Mouse (Mus musculus) spleen, adult 2 months (tissue): ENCODE results near the gene Impdh1. TPM values are rescaled to one million over a fixed set of nuclear protein-coding genes. Genes with fewer than 3 reads are reported as not detected.

ENCODE experiments used
- DNase-seq, 2 experiments: peaks; one replicate each; pipeline versions ENCODE4 v3.0.0 to v3.0.0-alpha.2; 2012 to 2021; ENCODE audit warnings: low spot score in 2 of 2, low read depth in 1 of 2
- H3K27ac ChIP-seq: fragments of 200-500 bp; 2 replicates; pipeline ENCODE4 v1.5.1; 2012; ENCODE audit warnings: low read length, inconsistent platforms; ENCODE audit not compliant: insufficient read depth
- H3K27me3 ChIP-seq: fragments of 200-500 bp; 2 replicates; pipeline ENCODE4 v1.6.1; 2012; ENCODE audit warnings: mild to moderate bottlenecking, moderate library complexity, low read length, inconsistent platforms; ENCODE audit not compliant: control insufficient read depth, insufficient read depth
- H3K36me3 ChIP-seq: fragments of 200-500 bp; 2 replicates; pipeline ENCODE4 v1.6.1; 2012; ENCODE audit warnings: mild to moderate bottlenecking, low read length, inconsistent platforms; ENCODE audit not compliant: control insufficient read depth, insufficient read depth
- H3K4me1 ChIP-seq: fragments of 200-500 bp; 2 replicates; pipeline ENCODE4 v1.6.1; 2011; ENCODE audit warnings: inconsistent platforms; ENCODE audit not compliant: control insufficient read depth, insufficient read depth, insufficient read length
- H3K4me3 ChIP-seq: fragments of 200-500 bp; 2 replicates; pipeline ENCODE4 v1.5.1; 2011; ENCODE audit warnings: mild to moderate bottlenecking, inconsistent platforms; ENCODE audit not compliant: insufficient read depth, insufficient read length; ENCODE audit errors: extremely low read depth
- CTCF ChIP-seq: fragments of 200-500 bp; IDR thresholded peaks from 2 replicates; pipeline ENCODE4 v1.5.1; 2011; ENCODE audit warnings: mild to moderate bottlenecking, inconsistent platforms; ENCODE audit not compliant: insufficient read depth, insufficient read length, insufficient replicate concordance; ENCODE audit errors: extremely low read depth
- POLR2A ChIP-seq: fragments of 200-500 bp; IDR thresholded peaks from 2 replicates; pipeline ENCODE4 v1.6.1; 2011; ENCODE audit warnings: low read depth, low read length, inconsistent platforms
- WGBS: fragments of 180-500 bp; shearing (Covaris S2); methylation state at CpG from one replicate; pipeline ENCODE4 v1.1.7; 2018; 5-methylcytosine and 5-hydroxymethylcytosine counted together
- polyA plus RNA-seq: library from polyadenylated mRNA; depleted of rRNA; stranded (reverse); fragments of >200 nt; gene quantifications from 2 replicates; pipeline ENCODE4 v1.2.3, GENCODE M21; 2012; rRNA removed

Impdh1 gene
- polyA plus RNA-seq, result 40.7 and 46.7 TPM in 2 replicates

DNA sequence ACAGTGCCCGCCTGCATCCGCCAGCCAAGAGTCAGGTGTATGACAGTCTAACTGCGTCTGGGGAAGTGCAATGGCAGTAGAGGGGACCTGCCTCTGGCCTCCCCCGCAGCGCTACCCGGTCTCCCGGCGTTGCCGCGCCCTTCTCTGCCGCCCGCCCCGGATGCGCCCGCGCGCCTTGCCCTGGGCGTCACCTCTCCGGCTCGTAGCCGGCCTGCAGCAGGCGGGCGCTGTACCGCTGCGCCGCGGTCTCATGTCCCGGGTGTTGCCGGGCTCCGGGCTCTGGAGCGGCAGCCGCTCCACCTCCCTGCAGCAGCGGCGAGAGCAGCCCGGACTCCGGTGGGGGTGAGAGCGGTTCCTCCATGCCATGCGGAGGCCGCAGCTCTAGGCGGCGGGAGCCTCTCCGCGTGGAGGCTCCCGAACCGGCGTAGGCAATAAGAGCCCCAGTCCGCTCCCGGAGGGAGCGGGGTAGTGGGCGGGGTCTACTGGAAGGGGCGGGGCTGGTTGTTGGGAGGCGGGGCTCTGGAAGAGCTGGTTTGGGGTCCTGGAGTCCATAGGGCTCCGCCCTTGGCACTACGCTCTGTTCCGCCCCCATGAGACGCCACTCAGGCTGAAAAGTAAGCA is at the start of gene Impdh1:
TSS of gene Impdh1 (minus strand) at position 484 of the 621 bp plus-strand sequence.
- no peaks in the 10 kb centered on the region for H3K36me3 ChIP-seq
- H3K27me3 ChIP-seq, result no peaks in the 10 kb centered on the region
- WGBS, result under 1% methylated on average over 56 of the region's 56 CpGs
- H3K4me1 ChIP-seq, result peaks cover 9% of the 10 kb centered on the region
- TF ChIP-seq POLR2A (peak; percentile 34), CTCF (no peak)
- DNase-seq, result peak; percentile 42 to 83
- peak within 1 kb of the TSS; percentile 70 for H3K4me3 ChIP-seq
- H3K27ac ChIP-seq, result peak within 1 kb of the TSS; percentile 70

DNA sequence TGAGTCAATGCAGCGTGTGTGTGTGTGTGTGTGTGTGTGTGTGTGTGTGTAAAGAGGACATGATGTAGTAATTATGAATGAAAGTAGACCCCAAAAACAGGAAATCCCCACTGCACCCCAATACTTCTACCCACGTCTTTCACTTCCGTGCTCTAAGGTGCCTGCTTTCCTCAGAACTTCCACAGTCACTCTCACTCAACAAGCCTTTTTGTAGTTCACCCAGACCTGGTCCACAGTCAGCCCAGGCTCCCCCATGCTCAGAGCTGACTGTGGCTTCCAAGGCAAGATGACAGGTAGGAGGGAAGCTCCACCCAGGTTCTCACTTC is 48.3 kb upstream of the Impdh1 start:
- no peak for DNase-seq
- H3K27me3 ChIP-seq, result no peaks in the 10 kb centered on the region
- H3K4me3 ChIP-seq, result no peak overlapping the region
- peaks cover 10% of the 10 kb centered on the region; the same call in 1 of the 2 replicates for H3K4me1 ChIP-seq
- no peak for TF ChIP-seq POLR2A
- no peak for TF ChIP-seq CTCF
- WGBS, result 17% methylated on average over 3 of the region's 3 CpGs
- no peaks in the 10 kb centered on the region for H3K36me3 ChIP-seq
- no peak overlapping the region for H3K27ac ChIP-seq

DNA sequence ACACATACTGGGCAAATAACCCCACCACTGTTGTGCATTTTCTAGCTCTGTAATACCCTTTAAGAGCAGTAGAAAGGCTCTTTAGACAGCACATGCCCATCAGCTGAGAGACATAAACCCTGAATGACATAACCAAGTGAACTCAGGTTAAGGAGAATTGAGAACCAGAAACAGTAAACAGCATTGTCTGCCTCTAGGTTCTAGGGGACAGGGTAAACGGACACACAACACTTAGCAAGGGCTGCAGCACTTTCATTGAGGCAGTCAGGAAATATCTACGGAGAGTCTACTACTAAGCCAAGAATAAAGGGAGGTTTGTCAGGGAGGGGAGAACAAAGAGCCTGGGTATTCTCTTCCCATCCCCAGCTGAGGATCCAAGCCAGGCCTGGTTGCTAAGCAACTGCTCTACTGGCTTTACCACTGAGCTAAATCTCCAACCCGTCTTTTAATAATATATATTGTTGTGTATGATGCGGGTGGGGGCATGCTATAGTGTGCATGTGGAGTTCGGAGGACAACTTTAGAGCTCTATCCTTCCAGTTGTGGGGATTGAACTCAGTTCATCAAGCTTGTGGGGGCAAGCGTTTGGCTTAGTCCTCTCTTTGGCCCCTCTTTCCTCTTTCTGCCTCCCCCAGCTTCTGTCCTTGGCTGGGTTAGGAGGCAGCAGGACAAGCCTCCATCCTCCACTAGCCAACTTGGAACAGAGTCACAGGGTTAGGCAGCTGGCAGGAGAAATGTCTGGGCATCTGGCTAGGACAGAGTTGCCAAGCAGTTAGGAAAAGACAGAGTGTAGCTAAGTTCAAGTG is 47.7 kb upstream of the Impdh1 start:
- DNase-seq, result no peak
- TF ChIP-seq CTCF (no peak), POLR2A (no peak)
- 69% methylated on average over 6 of the region's 6 CpGs for WGBS

DNA sequence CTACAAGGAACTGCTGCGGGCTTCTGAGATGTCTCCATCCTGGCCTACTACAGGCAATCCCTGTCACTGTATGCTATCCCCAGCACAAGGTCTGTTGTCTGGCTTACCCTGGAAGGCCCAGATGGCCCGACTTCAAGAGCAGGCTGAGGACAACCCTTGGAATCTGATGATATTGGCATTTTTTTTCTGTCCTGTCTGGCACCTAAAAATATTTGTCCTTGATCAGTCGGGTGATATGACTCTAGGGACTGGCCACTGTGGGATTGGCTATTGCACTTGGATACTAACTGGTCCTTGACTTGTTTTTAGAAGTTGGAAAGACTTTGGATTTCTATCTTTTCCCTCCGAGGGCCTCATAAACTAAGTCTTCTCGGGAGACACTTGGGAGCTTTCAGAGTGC is 45.7 kb upstream of the Impdh1 start:
- 78% methylated on average over 5 of the region's 5 CpGs for WGBS
- no peak for DNase-seq
- Histone ChIP-seq H3K36me3 (no peaks in the 10 kb centered on the region), H3K4me3 (no peak overlapping the region), H3K27ac (no peak overlapping the region), H3K27me3 (no peaks in the 10 kb centered on the region), H3K4me1 (peaks cover 10% of the 10 kb centered on the region; the same call in 1 of the 2 replicates)
- TF ChIP-seq CTCF (no peak), POLR2A (no peak)

More for the DNA sequence above, 47.7 kb upstream of the Impdh1 start:
- no peaks in the 10 kb centered on the region for H3K36me3 ChIP-seq
- no peaks in the 10 kb centered on the region for H3K27me3 ChIP-seq
- no peak overlapping the region for H3K27ac ChIP-seq
- peaks cover 10% of the 10 kb centered on the region; the same call in 1 of the 2 replicates for H3K4me1 ChIP-seq
- no peak overlapping the region for H3K4me3 ChIP-seq

GRCm38 (mm10) chr6:29259418-29259817 is 43.3 kb upstream of the Impdh1 start:
- Histone ChIP-seq H3K4me3 (no peak overlapping the region), H3K27ac (no peak overlapping the region), H3K4me1 (peaks cover 7% of the 10 kb centered on the region; the same call in 1 of the 2 replicates), H3K27me3 (no peaks in the 10 kb centered on the region), H3K36me3 (no peaks in the 10 kb centered on the region)
- TF ChIP-seq POLR2A (no peak), CTCF (no peak)
- WGBS, result 8% methylated on average over 1 of the region's 1 CpGs
- no peak for DNase-seq

DNA sequence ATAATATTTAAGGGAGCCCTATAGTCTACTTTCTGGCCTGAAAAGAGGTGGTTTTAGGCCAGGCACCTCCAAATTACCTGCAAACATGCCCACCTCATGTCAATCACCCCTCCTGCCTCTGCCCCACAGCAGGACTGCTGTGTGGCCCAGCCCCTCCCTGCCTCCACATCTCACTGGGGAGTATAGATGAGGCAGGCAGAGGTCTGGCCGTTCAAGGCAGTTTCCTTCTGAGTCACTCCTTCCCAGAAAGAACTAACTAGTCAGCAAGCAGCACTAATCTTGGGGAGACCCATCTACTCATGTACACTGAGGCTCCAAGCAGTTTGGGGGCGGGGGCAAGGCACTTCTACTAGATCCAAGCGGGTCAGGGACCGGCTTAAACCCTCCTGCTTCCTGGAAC is 30.9 kb upstream of the Impdh1 start:
- Histone ChIP-seq H3K27ac (no peak overlapping the region), H3K4me3 (no peak overlapping the region), H3K36me3 (no peaks in the 10 kb centered on the region), H3K4me1 (peaks cover 14% of the 10 kb centered on the region; the same call in 1 of the 2 replicates), H3K27me3 (no peaks in the 10 kb centered on the region)
- DNase-seq, result no peak
- TF ChIP-seq CTCF, result no peak
- no peak for TF ChIP-seq POLR2A
- 63% methylated on average over 4 of the region's 4 CpGs for WGBS
